Mouse (Mus musculus) ES-Bruce4 (cell line): ENCODE results near the gene Olfr1413. TPM values are rescaled to one million over a fixed set of nuclear protein-coding genes. Genes with fewer than 3 reads are reported as not detected.

ENCODE experiments used
- H3K27ac ChIP-seq: 2 replicates; pipeline ENCODE4 v1.5.1; 2012; ENCODE audit warnings: low read length, inconsistent platforms; ENCODE audit not compliant: insufficient read depth
- H3K27me3 ChIP-seq: 2 replicates; pipeline ENCODE4 v1.6.1; 2012; ENCODE audit warnings: mild to moderate bottlenecking, low read length, inconsistent platforms; ENCODE audit not compliant: control insufficient read depth, poor library complexity, insufficient read depth, severe bottlenecking
- H3K36me3 ChIP-seq: 2 replicates; pipeline ENCODE4 v1.6.1; 2012; ENCODE audit warnings: inconsistent platforms, mild to moderate bottlenecking, low read length, moderate library complexity; ENCODE audit not compliant: control insufficient read depth, poor library complexity, insufficient read depth, severe bottlenecking
- H3K4me1 ChIP-seq: one replicate; pipeline ENCODE4 v1.8.1; 2011; ENCODE audit warnings: low read length; ENCODE audit not compliant: control insufficient read depth, insufficient read depth
- H3K4me3 ChIP-seq: 2 replicates; pipeline ENCODE4 v1.5.1; 2011; ENCODE audit warnings: low read depth, mild to moderate bottlenecking, low read length
- H3K9ac ChIP-seq: 2 replicates; pipeline ENCODE4 v1.6.1; 2012; ENCODE audit warnings: low read depth, mild to moderate bottlenecking, inconsistent platforms; ENCODE audit not compliant: poor library complexity, severe bottlenecking
- H3K9me3 ChIP-seq: replicated peaks from 2 replicates; pipeline ENCODE4 v1.6.1; 2012; ENCODE audit warnings: mild to moderate bottlenecking, low read length, inconsistent platforms; ENCODE audit not compliant: control insufficient read depth, poor library complexity, insufficient read depth, severe bottlenecking
- CTCF ChIP-seq: IDR thresholded peaks from one replicate; pipeline ENCODE4 v1.8.1; 2011; ENCODE audit warnings: low read depth, low read length
- EP300 ChIP-seq: IDR thresholded peaks from 2 replicates; pipeline ENCODE4 v1.6.1; 2011; ENCODE audit warnings: low read depth, low read length; ENCODE audit not compliant: insufficient read depth
- POLR2A ChIP-seq: IDR thresholded peaks from one replicate; pipeline ENCODE4 v1.8.1; 2011; ENCODE audit warnings: low read length; ENCODE audit not compliant: insufficient read depth
- polyA plus RNA-seq: library from polyadenylated mRNA; stranded (reverse); fragments of >200 nt; gene quantifications from 2 replicates; pipeline ENCODE4 v1.2.4, GENCODE M21; 2011; ENCODE audit warnings: low read depth; ENCODE audit not compliant: missing spikeins, insufficient read depth, insufficient read length

The Olfr1413 gene
- polyA plus RNA-seq: not detected in 2 replicates

- Histone ChIP-seq H3K27me3 (no peaks in the 10 kb centered on the region), H3K9ac (no peak within 1 kb of the TSS), H3K4me3 (no peak within 1 kb of the TSS), H3K27ac (no peak within 1 kb of the TSS), H3K4me1 (no peaks in the 10 kb centered on the region), H3K36me3 (no peaks in the 10 kb centered on the region), H3K9me3 (no peaks in the 10 kb centered on the region)
- TF ChIP-seq CTCF: no peak
- TF ChIP-seq POLR2A: no peak
- TF ChIP-seq EP300: no peak
Observed at GRCm38 (mm10) chr1:92571022-92571421, at the start of gene Olfr1413. Gene Olfr1413, plus strand, starts transcription at chr1:92571322.

GRCm38 (mm10) chr1:92521376-92521775 is 49.7 kb upstream of the Olfr1413 start:
- Histone ChIP-seq H3K27ac (no peak overlapping the region), H3K27me3 (no peaks in the 10 kb centered on the region), H3K9me3 (no peaks in the 10 kb centered on the region), H3K4me1 (no peaks in the 10 kb centered on the region), H3K36me3 (no peaks in the 10 kb centered on the region), H3K4me3 (no peak overlapping the region), H3K9ac (no peak overlapping the region)
- no peak for TF ChIP-seq EP300
- TF ChIP-seq CTCF: peak; percentile 49

- H3K4me1 ChIP-seq: no peaks in the 10 kb centered on the region
- no peaks in the 10 kb centered on the region for H3K9me3 ChIP-seq
- no peak overlapping the region for H3K9ac ChIP-seq
- H3K36me3 ChIP-seq: no peaks in the 10 kb centered on the region
- no peaks in the 10 kb centered on the region for H3K27me3 ChIP-seq
- TF ChIP-seq EP300: no peak
- TF ChIP-seq CTCF: no peak
- no peak for TF ChIP-seq POLR2A
- no peak overlapping the region for H3K4me3 ChIP-seq
- H3K27ac ChIP-seq: no peak overlapping the region
Observed at GRCm38 (mm10) chr1:92523764-92524163, 47.4 kb upstream of the Olfr1413 start.

GRCm38 (mm10) chr1:92536972-92537371 is 34.1 kb upstream of the Olfr1413 start:
- Histone ChIP-seq H3K4me1 (no peaks in the 10 kb centered on the region), H3K9me3 (no peaks in the 10 kb centered on the region), H3K27me3 (no peaks in the 10 kb centered on the region), H3K27ac (no peak overlapping the region), H3K9ac (no peak overlapping the region), H3K36me3 (no peaks in the 10 kb centered on the region), H3K4me3 (no peak overlapping the region)
- TF ChIP-seq EP300: no peak
- no peak for TF ChIP-seq POLR2A
- no peak for TF ChIP-seq CTCF

- no peak overlapping the region for H3K9ac ChIP-seq
- no peaks in the 10 kb centered on the region for H3K27me3 ChIP-seq
Observed at GRCm38 (mm10) chr1:92539071-92539470, 32.1 kb upstream of the Olfr1413 start.

GRCm38 (mm10) chr1:92545929-92546328 is 25.2 kb upstream of the Olfr1413 start:
- Histone ChIP-seq H3K36me3 (no peaks in the 10 kb centered on the region), H3K4me1 (no peaks in the 10 kb centered on the region), H3K9me3 (no peaks in the 10 kb centered on the region), H3K9ac (no peak overlapping the region), H3K27ac (no peak overlapping the region), H3K27me3 (no peaks in the 10 kb centered on the region), H3K4me3 (no peak overlapping the region)
- TF ChIP-seq CTCF (no peak), POLR2A (no peak), EP300 (no peak)

More at GRCm38 (mm10) chr1:92539071-92539470, 32.1 kb upstream of the Olfr1413 start:
- no peaks in the 10 kb centered on the region for H3K9me3 ChIP-seq
- no peak for TF ChIP-seq CTCF
- H3K36me3 ChIP-seq: no peaks in the 10 kb centered on the region
- no peaks in the 10 kb centered on the region for H3K4me1 ChIP-seq
- H3K4me3 ChIP-seq: no peak overlapping the region
- H3K27ac ChIP-seq: no peak overlapping the region
